Mouse (Mus musculus): ENCODE results near the gene Gm30083. TPM values are rescaled to one million over a fixed set of nuclear protein-coding genes. Genes with fewer than 3 reads are reported as not detected.

Gm30083 gene
- total RNA-seq (2022), result not detected

DNA sequence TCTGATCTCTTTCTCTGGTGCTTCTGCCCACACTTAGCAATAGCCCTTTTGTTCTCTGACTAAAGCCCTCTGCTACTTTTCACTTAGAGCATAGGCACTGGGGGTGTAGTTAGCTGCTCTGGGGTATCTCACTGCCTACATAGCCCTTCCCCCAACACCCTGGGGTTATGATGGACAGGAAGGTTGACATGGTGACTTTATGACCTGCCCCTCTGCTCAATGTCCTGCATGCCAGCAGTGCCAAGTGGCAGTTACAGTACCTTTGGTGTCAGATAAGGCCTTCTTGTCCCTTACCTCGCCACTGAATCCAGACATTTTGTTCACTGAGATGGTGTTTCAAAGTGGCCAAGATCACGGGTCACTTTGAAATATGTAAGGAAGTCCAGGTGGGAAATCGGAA is at the start of gene Gm30083:
TSS of gene Gm30083 (minus strand) at position 120 of the 400 bp plus-strand sequence.
- no peak for DNase-seq

DNA sequence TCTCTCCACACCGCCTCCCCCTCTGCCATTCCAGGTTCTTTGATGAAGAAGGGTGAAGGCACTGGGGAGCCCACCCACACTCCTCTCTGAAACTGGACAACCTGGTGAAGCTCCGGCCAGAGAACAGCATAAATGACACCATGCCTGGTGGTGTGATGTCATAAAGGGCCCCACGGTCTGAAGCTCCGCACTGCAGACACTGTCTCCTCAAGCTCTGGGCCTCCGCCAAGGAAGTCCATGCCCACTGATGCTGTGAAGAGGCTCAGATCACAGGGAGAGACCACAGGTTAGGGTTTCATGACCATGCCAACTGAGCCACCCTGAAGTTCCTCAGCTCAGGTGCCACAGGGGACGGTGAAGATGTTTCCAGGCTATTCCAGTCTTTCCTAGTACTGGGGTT is 37.5 kb upstream of the Gm30083 start, which contains the start of gene Antxrl:
TSS of gene Antxrl (plus strand) at position 192 of the 400 bp plus-strand sequence.
- DNase-seq, result no peak

DNA sequence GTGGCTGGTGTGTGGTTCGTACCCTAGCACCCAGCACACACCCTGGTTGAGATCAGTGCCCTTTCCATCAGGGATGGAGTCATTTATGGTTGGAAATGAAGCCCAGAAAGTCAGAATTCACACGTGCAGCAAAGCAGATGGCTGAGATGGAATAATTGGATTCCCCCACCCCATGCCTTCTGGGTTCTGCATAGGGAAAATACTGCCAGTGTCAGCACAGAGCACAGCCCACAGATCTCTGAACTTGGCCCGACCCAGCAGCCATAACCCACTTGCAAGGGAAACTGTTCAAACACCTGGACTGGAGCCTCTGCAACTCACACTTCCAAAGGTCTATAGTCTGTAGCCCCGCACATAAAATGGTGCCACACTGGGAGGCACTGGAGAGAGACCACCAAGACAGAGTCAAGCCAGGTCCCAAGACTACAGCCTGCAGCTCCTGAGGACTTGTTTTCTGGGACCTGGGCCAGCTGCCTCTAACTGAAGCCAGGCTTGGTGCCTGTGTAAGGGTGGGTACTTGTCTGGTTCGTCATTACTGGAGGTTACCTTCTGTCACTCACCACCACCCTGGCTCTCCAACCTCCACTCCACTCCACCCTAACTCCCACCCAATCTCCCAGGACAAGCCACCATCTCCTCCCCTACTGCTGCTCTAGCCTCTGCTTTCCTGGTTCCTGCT is 35.3 kb upstream of the Gm30083 start:
- no peak for DNase-seq

DNA sequence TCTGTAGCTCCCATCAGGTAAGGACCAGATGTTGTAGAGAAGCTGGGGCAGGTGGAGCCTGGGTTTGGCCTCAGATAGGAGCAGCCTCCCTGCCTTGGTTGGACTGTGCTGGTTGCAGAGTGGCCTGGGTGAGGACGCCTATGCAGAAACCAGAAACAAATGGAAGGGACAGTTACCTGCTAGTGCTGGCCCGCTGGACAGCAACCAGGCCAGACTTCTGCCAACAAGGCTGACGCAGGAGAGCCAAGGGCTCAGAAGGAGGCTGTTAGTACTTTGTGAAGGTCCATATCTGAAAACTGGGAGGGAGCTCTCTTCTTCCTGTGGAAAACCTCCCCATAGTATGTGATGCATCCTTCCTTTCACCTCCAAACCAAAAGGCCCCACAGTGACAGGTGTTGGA is 28.4 kb upstream of the Gm30083 start:
- DNase-seq, result no peak

DNA sequence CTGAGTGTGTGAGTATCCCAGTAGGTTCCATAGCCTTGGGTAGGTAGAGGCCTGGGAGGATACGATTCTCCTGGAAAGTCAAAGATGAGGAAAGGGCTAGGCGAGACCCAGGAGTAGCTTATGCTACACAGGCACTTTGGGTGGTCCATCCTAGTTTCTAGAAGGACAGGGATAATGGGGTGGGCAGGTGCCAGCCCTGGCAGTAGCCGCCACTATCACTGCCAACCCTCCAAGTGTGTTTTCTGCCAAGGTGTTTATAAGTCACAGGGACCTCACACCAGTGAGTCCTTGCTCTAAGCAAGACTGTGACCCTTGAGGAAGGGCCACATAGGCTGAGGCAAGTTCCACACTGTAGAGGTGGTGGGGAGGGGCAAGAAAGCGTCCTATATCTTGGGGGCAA is 26.3 kb upstream of the Gm30083 start:
- DNase-seq, result no peak

DNA sequence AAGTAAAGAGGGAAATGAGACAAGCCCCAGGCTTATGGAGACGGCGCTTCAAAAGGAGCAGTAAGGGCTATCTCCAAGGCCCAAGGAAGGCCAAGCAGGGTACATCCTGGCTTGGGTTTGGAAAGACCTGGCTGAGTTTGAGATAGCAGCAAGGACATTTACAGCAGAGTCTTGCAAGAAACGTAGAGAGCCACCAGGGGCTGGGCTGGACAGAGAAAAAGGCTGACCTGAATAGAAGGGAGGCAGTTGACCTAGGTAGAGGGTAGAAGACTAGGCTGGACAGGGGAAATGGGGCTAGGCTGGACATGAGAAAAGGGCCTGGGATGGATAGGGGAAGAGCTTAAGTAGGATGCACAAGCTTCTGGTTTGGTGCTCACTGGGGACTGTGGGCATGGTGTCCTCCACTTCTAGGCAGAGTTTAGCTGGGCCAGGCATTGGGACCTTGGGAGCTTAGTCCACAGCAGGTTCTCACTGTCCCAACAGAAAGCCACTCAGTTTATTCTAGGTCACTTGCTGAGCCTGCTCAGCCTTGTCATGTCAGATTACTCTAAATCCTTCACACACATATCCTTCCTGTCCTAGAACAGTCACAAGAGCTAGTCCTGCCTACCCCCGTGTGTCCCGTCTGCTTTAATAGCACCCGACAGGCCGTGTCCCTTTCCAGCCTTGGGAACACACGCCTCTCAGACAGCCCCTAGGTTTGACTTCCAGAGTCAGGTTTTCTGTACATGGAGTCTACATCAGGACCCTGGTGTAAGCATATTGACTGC is 19.0 kb upstream of the Gm30083 start:
- peak; percentile 56 for DNase-seq

DNA sequence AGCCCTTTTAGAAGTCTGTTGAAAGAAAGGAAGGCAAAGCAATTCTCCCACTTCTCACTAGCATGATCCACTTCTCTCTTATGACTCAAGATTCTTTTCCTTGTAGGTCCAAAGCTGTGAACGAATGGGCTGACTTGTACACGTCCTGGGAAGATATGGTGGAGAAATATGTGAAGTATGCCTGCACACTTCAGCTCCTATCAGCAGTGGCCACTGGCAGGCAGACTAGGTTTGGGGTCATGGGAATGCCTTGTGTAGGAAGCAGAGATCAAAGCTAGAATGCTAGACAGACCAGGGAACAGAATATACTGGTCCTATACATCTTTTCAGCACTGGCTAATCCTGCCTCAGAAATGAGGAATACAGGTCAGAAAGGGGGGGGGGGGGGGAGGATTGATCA is 11.7 kb upstream of the Gm30083 start:
- DNase-seq, result no peak

DNA sequence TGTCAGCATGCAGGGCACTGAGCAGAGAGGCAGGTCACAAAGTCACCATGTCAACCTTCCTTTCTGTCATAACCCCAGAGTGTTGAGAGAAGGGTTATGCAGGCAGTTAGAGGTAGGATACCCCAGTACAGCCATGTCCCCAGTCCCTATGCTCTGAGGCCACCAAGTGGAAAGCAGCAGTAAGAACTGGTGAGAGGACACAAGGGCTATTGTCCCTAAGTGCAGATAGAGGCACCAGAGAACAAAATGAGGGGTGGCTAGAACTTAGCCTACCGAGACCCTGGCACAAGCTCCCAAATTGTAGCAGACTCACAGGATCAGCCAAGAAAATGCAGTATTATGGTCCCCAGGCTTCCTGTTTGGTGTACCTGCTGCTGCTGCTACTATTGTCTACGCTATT is 2.0 kb upstream of the Gm30083 start:
- no peak for DNase-seq

DNA sequence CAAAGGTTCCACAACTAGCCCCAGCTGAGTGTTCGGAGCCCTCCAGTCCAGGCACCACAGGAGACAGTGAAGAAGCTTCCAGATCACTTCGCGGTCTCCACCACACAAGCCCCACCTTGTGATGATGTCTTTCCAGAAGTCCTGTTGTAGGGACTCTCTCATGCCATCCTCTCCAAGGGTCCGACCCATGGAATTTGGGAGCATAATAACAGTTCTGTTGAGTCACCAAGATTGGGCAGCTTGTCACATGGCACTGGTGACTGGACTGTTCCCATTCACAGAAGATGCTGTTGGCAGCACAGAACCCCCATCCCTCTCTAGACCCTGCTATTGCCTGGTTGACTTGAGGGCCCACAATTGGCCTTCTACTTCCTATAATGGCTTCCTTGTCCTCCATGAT is 1.4 kb upstream of the Gm30083 start, which contains the start of gene Gm5460:
TSS of gene Gm5460 (plus strand) at position 378 of the 400 bp plus-strand sequence.
- no peak for DNase-seq

DNA sequence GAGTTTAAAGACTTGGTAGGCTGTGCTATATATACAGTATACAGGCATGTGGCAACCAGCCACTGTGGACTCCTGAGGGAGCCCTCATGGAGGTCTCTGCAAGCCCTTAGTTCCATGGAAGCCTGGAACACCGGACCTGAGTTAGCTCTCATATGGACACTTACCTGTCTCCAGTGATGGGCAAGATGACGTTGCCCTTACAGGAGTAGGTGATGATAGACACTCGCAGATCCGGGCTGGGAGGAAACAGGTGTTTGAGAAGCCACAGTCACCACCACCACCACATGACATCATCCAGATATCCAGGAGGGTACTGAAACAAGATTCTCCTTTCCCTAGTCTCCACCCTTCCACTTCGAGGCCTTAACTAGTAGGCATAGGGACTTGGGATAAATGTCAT is 12.6 kb downstream of the Gm30083 start:
- DNase-seq, result no peak

DNA sequence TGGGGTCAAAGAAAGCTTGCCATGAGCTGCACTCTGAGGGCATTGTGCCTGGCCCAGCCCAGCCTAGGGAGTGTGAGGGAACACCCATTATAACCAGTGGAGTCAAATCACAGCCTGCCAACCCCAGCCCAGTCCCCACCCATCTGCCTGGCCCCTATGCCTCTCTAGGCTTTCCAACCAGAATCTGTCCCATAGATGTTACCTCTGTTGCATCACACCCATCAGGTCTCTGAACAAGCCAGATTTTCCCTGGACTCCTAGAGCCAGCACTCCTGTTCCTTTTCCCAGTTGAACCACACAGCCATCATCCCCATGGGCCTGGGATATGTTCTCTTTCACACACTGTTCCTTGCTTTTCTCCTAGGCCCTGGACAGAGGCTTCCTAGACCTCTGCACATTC is 13.5 kb downstream of the Gm30083 start:
- DNase-seq, result no peak

DNA sequence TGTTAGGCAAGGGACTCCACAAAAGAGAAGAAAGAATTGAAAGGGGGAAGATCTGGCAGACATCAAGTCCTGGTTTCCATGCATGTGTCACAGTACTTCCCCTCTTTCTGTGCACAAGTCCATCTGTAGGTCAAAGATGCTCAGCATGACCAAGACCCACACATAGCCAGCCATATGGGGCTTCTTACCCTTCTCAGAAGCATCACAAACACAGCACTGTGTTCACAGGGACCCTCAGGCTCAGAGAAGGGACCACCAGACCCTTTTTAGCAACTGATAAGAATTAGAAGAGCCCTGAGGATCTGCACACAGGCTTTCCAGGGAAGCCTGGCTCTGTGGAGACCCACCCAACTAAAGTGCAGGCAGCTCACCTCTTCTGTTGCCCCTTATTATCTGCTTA is 14.9 kb downstream of the Gm30083 start:
- no peak for DNase-seq

DNA sequence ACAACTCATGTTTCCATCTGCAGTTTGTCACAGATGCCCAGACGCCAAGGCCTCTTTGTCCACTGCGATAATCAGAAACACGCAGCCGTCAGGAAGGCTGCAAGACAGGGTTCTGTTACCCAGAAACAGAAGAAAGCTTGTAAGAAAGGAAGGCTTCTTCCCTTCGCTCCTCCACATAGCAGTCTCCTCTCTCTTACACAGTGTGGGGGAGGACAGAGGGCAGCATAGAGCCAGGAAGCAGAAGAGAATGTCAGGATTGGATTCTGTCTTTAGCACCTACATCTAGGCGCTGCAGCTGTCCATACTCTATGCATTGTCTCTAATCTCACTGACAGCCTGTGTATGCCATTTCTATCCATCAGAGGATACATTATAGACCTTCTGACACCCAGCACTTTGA is 17.6 kb downstream of the Gm30083 start:
- no peak for DNase-seq

DNA sequence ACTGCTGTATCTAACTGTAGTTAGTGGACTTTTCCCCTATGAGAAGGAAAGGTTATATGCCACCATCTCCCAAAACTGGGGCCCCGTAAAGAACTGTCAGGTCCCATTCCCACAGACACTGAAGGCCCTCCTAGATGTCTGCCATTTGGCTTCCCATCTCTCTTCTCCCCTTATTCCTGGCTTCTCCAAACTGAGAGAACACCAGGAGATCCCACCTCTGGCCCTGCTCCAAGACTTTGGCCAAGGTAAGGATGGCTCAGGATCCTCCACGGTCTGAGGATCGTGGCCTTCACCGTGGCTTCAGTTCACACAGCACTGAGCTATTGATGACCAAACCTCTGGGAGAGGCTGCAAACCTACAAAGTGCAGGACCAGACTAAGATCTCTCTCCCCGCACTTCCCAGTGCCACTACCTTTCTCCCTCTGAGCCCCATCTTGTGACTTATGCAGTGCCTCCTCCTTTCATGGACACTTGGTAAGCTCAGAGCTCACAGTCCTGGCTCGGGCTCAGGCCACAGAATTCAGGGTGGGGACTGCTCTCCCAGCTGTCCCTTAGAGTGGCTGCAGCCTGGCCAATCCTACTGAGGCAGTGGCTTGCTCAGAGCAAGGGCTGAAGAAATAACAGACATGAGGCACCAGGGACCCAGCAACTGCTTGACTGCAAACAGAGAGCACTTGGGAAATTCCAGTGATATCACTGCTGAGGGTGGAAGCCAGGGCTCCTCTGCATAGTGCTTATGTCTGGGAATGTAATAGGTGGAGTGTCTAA is 21.3 kb downstream of the Gm30083 start:
- DNase-seq, result no peak

DNA sequence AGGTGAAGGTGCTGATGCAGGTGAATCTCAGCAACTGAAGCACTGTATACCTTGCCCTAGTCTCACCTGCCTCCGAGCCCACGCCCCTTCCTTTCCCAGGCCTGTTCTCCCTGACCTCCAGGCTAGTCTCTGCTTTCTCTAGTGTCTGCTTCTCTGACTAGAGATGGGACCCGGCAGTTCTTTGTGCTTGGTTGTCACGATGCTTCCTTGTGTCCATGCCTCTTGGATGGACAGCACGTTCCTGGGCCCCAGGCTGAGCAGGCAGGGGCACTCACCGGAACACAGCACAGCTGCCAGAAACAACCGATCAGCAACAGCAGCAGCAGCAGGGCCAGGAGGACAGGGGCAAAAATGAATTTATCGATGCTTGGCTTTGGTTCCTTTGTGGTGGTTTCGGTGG is 21.9 kb downstream of the Gm30083 start:
- no peak for DNase-seq

DNA sequence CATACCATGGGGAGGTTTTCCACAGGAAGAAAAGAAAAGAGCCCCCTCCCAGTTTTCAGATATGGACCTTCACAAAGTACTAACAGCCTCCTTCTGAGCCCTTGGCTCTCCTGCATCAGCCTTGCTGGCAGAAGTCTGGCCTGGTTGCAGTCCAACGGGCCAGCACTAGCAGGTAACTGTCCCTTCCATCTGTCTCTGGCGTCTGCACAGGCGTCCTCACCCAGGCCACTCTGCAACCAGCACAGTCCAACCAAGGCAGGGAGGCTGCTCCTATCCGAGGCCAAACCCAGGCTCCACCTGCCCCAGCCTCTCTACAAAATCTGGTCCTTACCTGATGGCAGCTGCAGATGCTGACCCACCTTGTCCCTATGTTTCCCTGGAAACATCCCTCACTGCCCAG is 23.0 kb downstream of the Gm30083 start:
- DNase-seq, result no peak

DNA sequence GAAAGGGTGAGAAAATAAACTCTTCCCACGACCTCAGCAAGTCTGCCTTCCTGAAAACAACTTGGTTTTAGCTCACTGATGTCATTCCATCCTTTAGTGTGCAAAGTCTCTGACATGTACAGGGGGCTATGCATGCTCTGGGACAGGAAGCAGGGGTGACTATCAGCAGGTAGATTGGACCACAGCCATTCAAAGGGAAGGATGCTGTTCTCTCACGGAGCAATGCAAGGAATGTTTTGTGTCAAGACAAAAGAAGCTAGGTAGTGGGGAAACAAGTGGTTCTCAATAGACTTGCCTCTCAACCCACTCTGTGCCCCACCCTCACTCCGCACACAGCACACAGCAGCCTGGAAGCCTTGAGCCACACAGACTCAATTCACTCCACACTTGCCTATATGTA is 25.8 kb downstream of the Gm30083 start:
- DNase-seq, result no peak

DNA sequence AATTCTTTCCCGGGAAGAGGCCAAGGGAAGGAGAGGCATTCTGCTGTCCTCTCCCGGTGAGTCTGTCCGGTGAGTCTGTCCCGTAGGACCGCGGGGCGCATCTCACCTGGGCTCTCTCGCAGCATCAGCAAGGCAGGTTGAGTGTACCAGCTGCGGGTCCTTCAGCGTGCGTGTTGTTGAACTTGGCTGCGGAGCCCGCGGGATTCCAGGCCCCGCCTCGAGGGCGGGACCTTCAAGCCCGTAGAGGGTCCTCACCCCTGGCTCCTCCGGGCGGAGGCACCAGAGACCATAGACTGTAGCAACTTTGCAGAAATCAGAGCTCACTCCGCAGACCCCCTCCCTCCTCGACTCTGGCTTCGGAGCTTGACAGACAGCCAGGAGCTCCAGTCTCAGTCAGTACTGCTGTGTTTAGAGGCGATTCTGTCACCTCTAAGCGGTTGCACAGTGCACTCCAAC is 36.4 kb downstream of the Gm30083 start, which contains the start of gene Zfp488:
TSS of gene Zfp488 (minus strand) at position 161 of the 456 bp plus-strand sequence.
- DNase-seq, result no peak

DNA sequence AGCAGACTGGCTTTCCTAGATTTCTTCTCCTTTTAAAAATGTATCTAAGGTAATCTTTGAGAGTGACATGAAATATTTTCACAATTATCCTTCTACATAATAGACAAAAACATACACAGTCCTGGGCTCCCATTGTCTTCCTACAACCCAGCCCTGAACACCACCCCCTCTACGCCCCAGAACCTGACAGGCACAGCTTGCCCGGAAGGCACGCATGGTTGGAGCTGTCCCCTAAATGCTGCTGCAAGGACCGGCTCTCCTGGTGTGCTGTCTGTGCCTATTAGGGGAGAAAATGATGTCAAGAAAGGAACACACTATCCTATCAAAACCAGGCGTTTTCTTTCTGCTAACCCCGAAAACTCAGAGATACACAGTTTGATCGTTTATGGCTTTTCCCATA is 37.2 kb downstream of the Gm30083 start:
- DNase-seq, result no peak

DNA sequence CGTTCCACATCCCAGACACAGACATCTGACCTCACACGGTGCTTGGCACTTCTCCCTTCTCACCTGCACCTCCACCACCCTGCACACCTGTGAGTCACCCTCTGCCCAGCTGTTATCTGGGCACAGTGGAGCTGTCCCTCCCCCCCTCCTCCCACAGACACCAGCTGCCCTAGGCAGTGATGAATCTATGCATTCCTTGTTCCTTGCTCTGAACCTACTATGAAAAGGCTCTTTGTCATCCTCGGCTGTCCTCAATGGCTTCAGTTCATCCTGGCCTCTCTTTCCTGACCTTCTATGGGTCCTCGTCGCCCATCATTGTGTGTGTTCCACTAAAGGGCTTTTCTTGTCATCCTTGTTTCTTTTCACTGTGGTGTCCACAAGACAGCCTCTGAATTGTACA is 40.2 kb downstream of the Gm30083 start:
- DNase-seq, result no peak

DNA sequence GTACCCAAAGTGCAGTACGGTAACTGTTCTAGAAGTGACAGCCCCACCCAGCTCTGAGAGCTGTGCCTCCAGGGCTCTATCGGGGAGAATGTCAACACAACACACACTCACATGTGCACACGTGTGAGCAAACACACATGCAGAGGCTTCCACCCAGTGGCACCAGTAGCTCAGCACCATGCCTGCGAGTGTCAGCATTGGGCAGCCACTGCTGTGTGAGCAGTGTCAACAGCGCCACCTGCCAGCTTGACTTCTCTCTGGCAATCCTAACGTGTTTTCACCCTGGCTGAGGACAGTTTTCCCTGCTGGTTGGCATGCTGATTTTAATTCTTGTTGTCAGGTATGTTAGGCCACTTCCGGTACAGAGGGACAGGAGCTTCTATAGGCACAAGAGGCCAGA is 42.3 kb downstream of the Gm30083 start:
- DNase-seq, result no peak

DNA sequence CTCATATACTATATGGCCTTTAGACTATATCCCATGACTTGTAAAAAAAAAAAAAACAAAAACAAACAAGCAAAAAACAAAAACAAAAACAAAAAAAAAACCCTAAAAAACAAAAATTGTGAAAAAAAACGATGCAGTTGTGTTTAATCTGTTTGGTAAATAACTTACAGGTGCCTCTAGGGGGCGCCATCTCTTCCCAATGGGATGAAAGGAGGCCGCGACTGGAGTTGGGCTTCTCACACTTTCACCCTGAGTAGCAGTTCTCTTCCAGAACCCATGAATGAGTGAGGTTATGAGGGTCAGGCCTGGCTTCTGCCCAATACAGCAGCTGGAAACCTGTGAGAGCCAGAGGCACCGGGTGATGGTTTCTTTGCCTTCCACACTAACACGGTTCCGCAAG is 49.3 kb downstream of the Gm30083 start:
- no peak for DNase-seq

DNA sequence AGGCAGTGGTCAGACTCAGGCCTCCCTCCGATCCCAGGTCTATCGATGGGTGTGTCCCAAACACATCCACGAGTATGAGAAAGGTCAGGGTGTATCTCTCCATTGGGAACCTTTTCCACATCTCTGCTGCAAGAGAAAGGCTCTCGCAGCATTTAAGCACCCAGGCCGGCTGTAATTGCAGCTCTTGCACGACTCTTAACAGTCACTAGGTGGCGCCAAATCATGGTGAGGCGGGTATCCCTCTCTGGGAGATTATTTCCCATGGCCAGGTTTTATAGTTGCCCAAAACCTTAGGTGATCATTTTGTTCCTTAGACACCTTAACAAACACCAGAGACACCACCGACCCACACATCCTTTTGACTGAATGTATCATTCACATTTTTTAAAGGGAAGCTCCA is 55.6 kb downstream of the Gm30083 start:
- no peak for DNase-seq

Measured in adrenal gland, adult 8-10 months (tissue).